Mouse (Mus musculus) embryo, embryonic 11 days (tissue): ENCODE results near the gene Cd99l2.
A peak's percentile ranks its signal among the peaks of the same experiment; 100 is the strongest.
"Not testable (repeated sequence)": the region's sequence is repeated elsewhere in the genome, so short reads cannot be mapped to it uniquely, and the experiment has no call there.

ENCODE experiments used
- DNase-seq: peaks from one replicate; pipeline ENCODE4 v3.0.0-alpha.2; 2015

Gene Cd99l2

GRCm38 (mm10) chrX:71492634-71493278, at the start of gene Cd99l2:
TSS of gene Cd99l2 (minus strand) at chrX:71492849.
- peak; percentile 90 for DNase-seq

- DNase-seq, result no peak
Observed at GRCm38 (mm10) chrX:71540821-71541510, 48.3 kb upstream of the Cd99l2 start.

- DNase-seq, result no peak
Observed at GRCm38 (mm10) chrX:71537791-71538190, 45.1 kb upstream of the Cd99l2 start.

GRCm38 (mm10) chrX:71534102-71534501, 41.5 kb upstream of the Cd99l2 start:
- no peak for DNase-seq

GRCm38 (mm10) chrX:71532635-71533034, 40.0 kb upstream of the Cd99l2 start:
- no peak for DNase-seq

GRCm38 (mm10) chrX:71528646-71529045, 36.0 kb upstream of the Cd99l2 start:
- DNase-seq, result no peak

GRCm38 (mm10) chrX:71528150-71528549, 35.5 kb upstream of the Cd99l2 start:
- DNase-seq, result no peak

GRCm38 (mm10) chrX:71527461-71527860, 34.8 kb upstream of the Cd99l2 start:
- DNase-seq, result no peak

- DNase-seq, result no peak
Observed at GRCm38 (mm10) chrX:71525593-71526299, 33.1 kb upstream of the Cd99l2 start.

- no peak for DNase-seq
Observed at GRCm38 (mm10) chrX:71524310-71524709, 31.7 kb upstream of the Cd99l2 start.

- DNase-seq, result no peak
Observed at GRCm38 (mm10) chrX:71522889-71523288, 30.2 kb upstream of the Cd99l2 start.

GRCm38 (mm10) chrX:71519252-71519651, 26.6 kb upstream of the Cd99l2 start:
- no peak for DNase-seq

GRCm38 (mm10) chrX:71506591-71506990, 13.9 kb upstream of the Cd99l2 start:
- DNase-seq, result not testable (repeated sequence)

- peak; percentile 58 for DNase-seq
Observed at GRCm38 (mm10) chrX:71493279-71493656, 619 bp upstream of the Cd99l2 start.

- DNase-seq, result no peak
Observed at GRCm38 (mm10) chrX:71491931-71492633, 567 bp downstream of the Cd99l2 start.

- DNase-seq, result no peak
Observed at GRCm38 (mm10) chrX:71489353-71489752, 3.3 kb downstream of the Cd99l2 start.

GRCm38 (mm10) chrX:71482244-71482643, 10.4 kb downstream of the Cd99l2 start:
- no peak for DNase-seq

- DNase-seq, result peak; percentile 16
Observed at GRCm38 (mm10) chrX:71475992-71476391, 16.7 kb downstream of the Cd99l2 start.

GRCm38 (mm10) chrX:71475497-71475896, 17.2 kb downstream of the Cd99l2 start:
- no peak for DNase-seq

- no peak for DNase-seq
Observed at GRCm38 (mm10) chrX:71475084-71475483, 17.6 kb downstream of the Cd99l2 start.

GRCm38 (mm10) chrX:71474296-71474956, 18.2 kb downstream of the Cd99l2 start:
- no peak for DNase-seq

GRCm38 (mm10) chrX:71468639-71469295, 23.9 kb downstream of the Cd99l2 start:
- DNase-seq, result no peak
